Mouse (Mus musculus) right cerebral cortex, adult 18-20 months (tissue): Measurements from ENCODE around the gene Map7d1.
"Not testable (repeated sequence)": the region's sequence is repeated elsewhere in the genome, so short reads cannot be mapped to it uniquely, and the experiment has no call there.

ENCODE experiments used
- DNase-seq: peaks from one replicate; pipeline ENCODE4 v3.0.0; 2022; ENCODE audit warnings: mixed read lengths

The Map7d1 gene

GRCm38 (mm10) chr4:126237721-126238242 lies 18.4 kb downstream of the Map7d1 start:
- peak; percentile 67 for DNase-seq

DNA sequence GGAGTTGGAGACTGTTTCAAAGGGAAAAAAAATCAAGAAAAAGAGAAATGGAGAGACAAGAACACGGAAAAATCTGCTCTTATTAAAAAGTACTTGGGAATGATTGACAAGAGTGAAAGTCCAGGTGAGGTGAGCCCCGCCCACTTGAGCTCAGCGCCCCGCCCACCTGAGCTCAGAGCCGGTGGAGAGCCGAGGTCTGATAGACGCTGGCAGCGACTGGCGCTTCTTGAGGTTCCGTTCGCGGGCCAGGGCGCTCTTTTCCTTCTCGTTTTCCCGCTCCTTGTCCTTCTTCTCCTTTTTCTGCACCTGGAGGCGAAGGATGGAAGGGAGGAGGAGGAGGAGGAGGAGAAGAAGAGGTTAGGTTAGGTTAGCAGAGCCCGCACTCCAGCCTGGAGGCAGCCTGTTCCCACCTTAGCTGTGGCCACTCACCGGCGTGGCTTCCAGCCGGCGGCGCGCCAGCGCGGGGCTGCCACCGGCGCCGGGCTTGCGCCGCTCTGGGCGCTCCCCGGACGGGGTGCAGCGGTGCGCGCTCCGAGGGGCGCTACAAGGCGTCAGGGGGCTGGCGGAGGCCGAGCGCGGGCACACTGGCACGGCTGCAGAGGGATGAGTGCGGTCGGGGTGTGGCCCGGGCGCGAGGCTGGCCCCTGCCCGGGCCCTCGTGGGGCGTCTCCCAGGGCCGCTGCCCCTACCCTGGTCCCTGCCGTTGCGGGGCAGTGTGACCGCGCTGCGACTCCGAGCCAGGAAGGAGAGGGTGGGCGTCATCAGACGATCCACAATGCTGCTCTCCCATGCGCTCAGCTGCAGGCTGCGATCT lies 19.5 kb downstream of the Map7d1 start:
- DNase-seq: no peak

- no peak for DNase-seq
Observed at GRCm38 (mm10) chr4:126235191-126235590, 21.0 kb downstream of the Map7d1 start.

DNA sequence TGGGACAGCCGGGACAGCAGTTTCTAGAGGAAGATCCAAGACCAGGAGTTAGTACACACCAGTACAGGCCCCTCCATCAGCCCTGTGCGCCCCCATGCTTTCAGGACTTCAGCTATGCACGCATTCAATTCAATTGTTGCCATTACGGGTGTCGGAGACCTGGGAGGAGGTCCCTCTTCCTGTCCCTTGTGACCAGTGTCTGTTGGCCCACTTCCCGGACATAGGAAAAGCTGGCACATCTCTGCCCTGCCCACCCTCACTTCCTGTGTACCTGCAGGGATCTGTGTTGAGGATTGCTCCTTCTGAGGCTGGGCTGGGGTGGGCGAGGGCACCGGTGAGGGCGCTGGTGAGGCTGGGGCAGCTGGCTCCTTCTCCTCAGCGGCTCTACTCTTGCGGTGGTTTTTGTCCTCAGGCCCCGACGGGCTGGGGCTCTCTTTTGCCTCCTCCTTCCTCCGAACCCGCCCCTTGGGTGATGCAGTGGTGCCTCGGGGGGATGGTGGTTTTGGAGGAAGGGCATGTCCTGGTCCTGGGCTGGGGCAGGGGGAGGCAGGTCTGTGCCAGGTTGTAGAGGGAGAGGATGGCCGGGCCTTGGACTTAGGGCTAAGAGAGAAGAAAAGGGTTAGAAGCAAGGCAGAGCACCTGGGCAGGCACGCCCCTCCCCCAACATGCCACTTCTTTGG lies 21.5 kb downstream of the Map7d1 start:
- DNase-seq: no peak

DNA sequence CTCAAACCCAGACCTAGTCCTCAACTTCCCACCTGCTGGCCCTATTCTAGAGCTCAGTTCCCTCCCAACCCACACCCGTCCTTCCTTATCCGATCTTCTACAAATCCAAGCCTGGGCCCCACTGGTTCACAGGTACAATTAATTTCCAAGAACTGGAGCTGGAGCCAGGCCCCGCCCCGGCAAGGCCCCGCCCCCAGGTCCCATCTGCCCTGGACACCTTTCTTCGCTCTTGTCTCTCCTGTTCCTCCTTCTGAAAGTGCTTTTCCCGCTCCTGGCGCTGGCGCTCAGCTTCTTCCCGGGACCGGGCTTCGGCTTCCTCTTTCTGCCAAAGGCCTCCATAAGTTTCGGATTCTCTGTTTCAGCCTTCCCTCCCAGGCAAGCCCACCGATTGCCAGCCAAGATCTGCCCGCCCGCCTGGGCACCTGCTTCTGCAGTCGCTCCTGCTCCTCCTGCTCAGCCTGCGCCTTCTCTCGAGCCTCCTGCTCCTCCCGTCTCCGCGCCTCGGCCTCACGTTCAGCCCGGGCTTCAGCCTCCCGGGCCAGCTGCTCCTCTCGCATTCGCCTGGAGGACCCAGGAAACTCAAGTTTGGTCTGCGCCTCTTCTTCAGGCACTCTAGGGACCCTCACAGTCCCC lies 22.4 kb downstream of the Map7d1 start:
- DNase-seq: no peak

DNA sequence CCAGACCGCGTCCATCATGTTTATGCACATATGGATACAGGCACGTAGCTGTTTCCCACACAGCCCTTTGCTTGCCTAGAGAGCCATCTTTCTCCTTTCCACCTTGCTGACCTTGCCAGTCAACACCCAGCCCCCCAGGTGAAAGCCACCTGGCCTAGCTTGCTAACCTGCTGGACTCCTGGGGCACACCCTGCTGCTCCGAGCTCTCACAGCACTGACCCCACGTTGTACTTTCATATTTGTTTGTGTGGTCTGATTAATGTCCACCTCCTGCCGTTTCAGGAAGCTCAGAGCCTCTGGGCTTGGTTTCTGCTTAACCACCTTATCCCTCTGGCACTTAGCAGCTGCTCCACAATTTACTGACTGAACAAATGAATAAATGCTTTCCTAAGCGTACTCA lies 26.2 kb downstream of the Map7d1 start:
- no peak for DNase-seq

GRCm38 (mm10) chr4:126228144-126228543 lies 28.0 kb downstream of the Map7d1 start:
- no peak for DNase-seq

DNA sequence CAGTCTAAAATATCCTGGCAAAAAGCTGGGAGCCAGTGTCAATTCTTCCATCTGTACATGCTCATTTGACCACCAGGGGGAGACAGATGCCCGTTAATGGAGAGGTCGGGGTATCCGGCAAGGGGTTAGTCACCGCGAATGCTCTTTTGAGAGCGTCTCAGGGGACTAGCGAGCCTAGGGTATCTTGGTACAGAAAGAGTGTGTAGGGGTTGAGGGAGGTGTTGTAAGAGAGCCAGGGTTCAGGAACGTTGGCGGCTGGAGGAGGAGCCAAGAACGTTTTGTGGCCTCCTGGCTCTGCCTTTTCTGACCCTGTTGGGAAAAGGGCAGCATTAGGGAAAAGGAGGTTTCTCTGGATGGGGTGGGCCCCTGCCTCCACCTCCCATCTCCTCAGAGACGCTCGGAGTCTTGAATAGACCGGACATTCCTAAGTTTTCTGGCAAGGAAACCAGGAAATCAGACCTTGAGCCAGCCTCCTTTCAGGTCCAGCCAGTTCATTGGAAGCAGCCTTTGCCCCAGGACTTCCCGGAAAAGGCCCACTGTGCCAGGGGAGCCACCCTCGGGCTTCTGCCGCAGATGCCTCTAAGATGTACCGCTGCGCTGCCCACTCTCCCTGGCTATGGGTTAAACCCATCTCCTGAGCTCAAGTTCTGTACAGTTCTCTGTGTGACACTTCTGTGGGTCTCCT lies 28.9 kb downstream of the Map7d1 start:
- peak; percentile 84 for DNase-seq

- no peak for DNase-seq
Observed at GRCm38 (mm10) chr4:126226640-126227039, 29.5 kb downstream of the Map7d1 start.

- DNase-seq: no peak
Observed at GRCm38 (mm10) chr4:126222631-126223030, 33.5 kb downstream of the Map7d1 start.

DNA sequence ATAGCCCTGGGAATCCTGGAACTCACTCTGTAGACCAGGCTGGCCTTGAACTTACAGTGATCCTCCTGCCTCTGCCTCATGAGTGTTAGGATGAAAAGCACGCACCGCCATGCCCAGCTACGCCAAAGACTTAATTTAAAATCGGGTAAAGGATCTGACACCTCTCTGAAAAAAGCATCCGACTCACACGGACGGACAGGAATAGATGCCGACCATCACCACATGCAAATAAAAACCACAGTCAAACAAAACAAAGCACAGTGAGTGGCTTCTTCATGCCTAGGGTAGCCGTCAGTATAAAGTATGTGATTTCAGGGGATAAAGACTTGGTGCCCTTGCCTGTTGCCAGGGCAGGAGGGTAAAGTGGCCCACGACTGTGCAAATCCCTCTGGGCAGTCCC lies 36.1 kb downstream of the Map7d1 start:
- DNase-seq: no peak

- not testable (repeated sequence) for DNase-seq
Observed at GRCm38 (mm10) chr4:126219540-126219939, 36.6 kb downstream of the Map7d1 start.

DNA sequence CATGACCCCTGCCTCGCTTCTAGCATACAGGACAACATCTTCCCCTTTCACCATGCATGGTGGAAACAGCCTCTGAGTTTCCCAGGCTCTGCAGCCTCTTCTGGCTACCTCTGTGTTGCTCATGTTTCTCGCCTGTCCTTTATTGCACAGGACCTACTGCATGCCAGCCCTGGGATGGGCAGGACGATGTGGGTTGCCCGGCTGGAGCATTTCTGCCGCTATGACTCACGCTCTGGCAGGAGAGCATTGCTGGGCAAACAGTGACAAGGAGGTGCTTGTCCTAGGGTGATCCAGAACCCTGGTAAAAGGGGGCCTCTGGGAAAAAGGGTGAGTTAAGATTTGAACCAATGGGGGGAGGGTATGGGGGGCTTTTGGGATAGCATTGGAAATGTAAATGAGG lies 38.4 kb downstream of the Map7d1 start:
- DNase-seq: no peak

- no peak for DNase-seq
Observed at GRCm38 (mm10) chr4:126207081-126207480, 49.1 kb downstream of the Map7d1 start.

GRCm38 (mm10) chr4:126205386-126205785 lies 50.8 kb downstream of the Map7d1 start:
- DNase-seq: no peak

- DNase-seq: no peak
Observed at GRCm38 (mm10) chr4:126204661-126205230, 51.4 kb downstream of the Map7d1 start.

DNA sequence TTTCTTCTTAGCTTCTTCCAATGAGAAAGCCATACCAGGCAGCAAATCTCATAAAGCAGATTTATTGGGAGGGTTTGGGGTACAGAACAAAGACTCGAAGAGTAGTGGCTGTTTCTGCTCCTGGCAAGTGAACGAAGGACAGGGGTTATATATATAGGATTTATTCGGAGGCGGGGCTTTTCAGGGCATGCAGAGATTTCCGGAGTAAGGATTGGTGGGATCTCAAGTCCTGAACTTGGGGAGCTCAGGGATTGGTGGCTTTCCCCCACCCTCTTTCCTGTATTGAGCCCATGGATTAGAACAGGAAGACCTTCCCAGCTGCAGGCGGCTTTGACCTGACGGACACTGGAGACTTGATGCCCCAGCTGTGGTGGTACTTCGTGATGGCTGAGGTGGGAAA lies 52.1 kb downstream of the Map7d1 start:
- DNase-seq: no peak

- no peak for DNase-seq
Observed at GRCm38 (mm10) chr4:126203336-126203895, 52.7 kb downstream of the Map7d1 start.

- peak; percentile 100 for DNase-seq
Observed at GRCm38 (mm10) chr4:126202303-126203181, 53.6 kb downstream of the Map7d1 start, which contains the start of gene Thrap3. Gene Thrap3 (minus strand): TSS chr4:126202760.

DNA sequence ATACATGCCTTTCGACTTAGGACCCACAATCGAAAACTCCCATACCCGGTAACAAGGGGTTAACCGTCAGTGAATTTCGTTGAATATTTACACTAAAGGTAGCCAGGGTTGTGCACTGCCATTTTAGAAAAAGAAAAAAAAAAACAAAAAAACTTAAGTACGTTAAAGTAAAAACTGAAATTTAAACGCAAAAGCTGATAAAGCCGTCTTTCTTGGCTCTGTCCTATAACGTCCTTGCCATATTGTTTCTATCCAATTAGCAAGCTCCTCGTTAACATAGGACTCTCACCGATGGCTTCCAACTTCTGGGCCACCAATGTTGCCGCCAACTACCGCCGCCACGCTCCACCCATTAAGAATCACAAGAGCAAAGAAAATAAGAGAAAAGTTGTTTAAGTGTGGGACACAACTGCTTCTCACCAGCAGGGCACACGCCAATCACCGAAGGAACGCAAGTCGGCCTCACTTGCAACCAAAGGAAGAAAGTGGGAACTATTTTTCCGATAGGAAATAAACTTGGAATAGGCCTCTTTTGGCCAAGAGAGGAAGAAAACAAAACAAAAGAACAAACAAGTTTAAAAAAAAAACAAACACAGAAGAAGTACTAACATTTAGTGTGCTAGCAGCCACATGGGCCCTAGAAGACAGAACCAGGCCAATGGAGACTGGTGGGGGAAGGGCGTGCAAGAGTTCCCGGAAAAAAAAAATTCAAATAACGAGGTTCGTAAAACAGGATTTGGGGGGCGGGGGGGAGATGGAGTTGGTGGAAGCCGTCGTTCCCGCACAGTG lies 54.4 kb downstream of the Map7d1 start:
- DNase-seq: no peak
